Mouse (Mus musculus): ENCODE results near the gene Thsd7a.

Gene Thsd7a

GRCm38 (mm10) chr6:12499866-12500265, 249.3 kb downstream of the Thsd7a start:
- no peak for DNase-seq

- DNase-seq = no peak
Observed at GRCm38 (mm10) chr6:12493571-12493970, 255.6 kb downstream of the Thsd7a start.

- DNase-seq = no peak
Observed at GRCm38 (mm10) chr6:12488882-12489281, 260.3 kb downstream of the Thsd7a start.

- DNase-seq = no peak
Observed at GRCm38 (mm10) chr6:12481527-12482163, 267.6 kb downstream of the Thsd7a start.

- DNase-seq = no peak
Observed at GRCm38 (mm10) chr6:12478359-12478758, 270.9 kb downstream of the Thsd7a start.

- DNase-seq = no peak
Observed at GRCm38 (mm10) chr6:12470935-12471334, 278.3 kb downstream of the Thsd7a start.

- DNase-seq = no peak
Observed at GRCm38 (mm10) chr6:12467339-12468124, 281.7 kb downstream of the Thsd7a start.

- no peak for DNase-seq
Observed at GRCm38 (mm10) chr6:12458841-12459240, 290.4 kb downstream of the Thsd7a start.

- no peak for DNase-seq
Observed at GRCm38 (mm10) chr6:12457451-12457850, 291.8 kb downstream of the Thsd7a start.

GRCm38 (mm10) chr6:12454876-12455485, 294.2 kb downstream of the Thsd7a start:
- DNase-seq = no peak

- DNase-seq = no peak
Observed at GRCm38 (mm10) chr6:12454132-12454531, 295.1 kb downstream of the Thsd7a start.

- DNase-seq = peak; percentile 2 to 5
Observed at GRCm38 (mm10) chr6:12448851-12449250, 300.4 kb downstream of the Thsd7a start.

- no peak for DNase-seq
Observed at GRCm38 (mm10) chr6:12445486-12445885, 303.7 kb downstream of the Thsd7a start.

- no peak for DNase-seq
Observed at GRCm38 (mm10) chr6:12439561-12439960, 309.6 kb downstream of the Thsd7a start.

- no peak for DNase-seq
Observed at GRCm38 (mm10) chr6:12419070-12419469, 330.1 kb downstream of the Thsd7a start.

GRCm38 (mm10) chr6:12416976-12417375, 332.2 kb downstream of the Thsd7a start:
- DNase-seq = no peak

GRCm38 (mm10) chr6:12404441-12404840, 344.8 kb downstream of the Thsd7a start:
- DNase-seq = no peak

GRCm38 (mm10) chr6:12402996-12403395, 346.2 kb downstream of the Thsd7a start:
- no peak for DNase-seq

GRCm38 (mm10) chr6:12397776-12398522, 351.3 kb downstream of the Thsd7a start:
- no peak for DNase-seq

GRCm38 (mm10) chr6:12393574-12394380, 355.4 kb downstream of the Thsd7a start:
- DNase-seq = no peak

- no peak for DNase-seq
Observed at GRCm38 (mm10) chr6:12386731-12387130, 362.5 kb downstream of the Thsd7a start.

GRCm38 (mm10) chr6:12385591-12385990, 363.6 kb downstream of the Thsd7a start:
- DNase-seq = no peak
